Mouse (Mus musculus) B cell, adult (primary cell): ENCODE measurements around the gene Trp53rka. TPM values are rescaled to one million over a fixed set of nuclear protein-coding genes. Genes with fewer than 3 reads are reported as not detected.

Experiments used
- total RNA-seq: library from RNA; stranded (reverse); gene quantifications from 4 replicates; pipeline ENCODE4 v1.2.4, GENCODE M21; 2023; ENCODE audit not compliant: inconsistent age

Trp53rka gene
- total RNA-seq: 13.5 to 17.8 TPM (median 13.8 TPM) in 4 replicates

DNA sequence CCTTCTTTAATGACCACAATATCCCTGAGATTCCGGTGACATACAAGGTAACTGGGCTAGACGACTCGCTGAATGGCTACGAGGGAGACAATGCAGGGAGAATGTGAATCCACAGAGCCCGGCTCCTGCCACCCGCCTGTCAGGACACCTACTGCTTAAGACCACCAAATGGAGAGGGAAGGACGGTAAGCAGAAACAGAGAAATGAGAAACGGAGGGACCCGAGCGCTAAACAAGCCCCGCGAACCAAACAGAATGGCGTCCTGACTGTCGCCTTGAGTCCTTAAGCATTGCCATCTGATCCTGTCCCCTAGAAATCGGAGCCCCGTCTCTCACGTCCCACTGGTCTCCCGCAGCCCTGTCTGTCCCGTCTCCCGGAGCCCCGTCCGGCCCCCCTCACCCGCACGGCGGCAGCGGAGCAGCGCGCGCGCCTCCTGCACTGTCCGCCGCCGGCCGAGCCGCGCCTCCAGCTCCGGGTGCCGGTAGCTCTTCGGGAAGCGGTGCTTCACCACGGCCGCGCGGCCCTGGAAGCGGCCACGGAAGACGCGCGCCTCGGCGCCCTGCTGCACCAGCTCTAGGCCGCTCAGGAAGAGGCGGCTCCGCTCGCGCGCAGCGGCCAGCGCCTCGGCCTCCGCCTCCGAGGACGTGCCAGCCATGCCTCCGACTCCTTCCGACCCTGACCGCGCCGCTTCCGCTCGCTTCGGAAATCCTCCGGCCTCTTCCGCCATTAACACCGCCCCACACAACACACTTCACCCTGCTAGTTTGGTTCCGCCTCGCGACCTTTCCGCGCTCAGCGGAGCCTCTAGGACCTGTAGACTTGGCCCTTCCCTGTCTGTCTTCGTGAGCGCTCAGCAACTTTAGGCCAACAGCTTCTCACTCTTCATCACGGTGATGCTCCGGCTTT, at the start of gene Trp53rka:
TSS of gene Trp53rka (minus strand) at position 677 of the 906 bp plus-strand sequence.

DNA sequence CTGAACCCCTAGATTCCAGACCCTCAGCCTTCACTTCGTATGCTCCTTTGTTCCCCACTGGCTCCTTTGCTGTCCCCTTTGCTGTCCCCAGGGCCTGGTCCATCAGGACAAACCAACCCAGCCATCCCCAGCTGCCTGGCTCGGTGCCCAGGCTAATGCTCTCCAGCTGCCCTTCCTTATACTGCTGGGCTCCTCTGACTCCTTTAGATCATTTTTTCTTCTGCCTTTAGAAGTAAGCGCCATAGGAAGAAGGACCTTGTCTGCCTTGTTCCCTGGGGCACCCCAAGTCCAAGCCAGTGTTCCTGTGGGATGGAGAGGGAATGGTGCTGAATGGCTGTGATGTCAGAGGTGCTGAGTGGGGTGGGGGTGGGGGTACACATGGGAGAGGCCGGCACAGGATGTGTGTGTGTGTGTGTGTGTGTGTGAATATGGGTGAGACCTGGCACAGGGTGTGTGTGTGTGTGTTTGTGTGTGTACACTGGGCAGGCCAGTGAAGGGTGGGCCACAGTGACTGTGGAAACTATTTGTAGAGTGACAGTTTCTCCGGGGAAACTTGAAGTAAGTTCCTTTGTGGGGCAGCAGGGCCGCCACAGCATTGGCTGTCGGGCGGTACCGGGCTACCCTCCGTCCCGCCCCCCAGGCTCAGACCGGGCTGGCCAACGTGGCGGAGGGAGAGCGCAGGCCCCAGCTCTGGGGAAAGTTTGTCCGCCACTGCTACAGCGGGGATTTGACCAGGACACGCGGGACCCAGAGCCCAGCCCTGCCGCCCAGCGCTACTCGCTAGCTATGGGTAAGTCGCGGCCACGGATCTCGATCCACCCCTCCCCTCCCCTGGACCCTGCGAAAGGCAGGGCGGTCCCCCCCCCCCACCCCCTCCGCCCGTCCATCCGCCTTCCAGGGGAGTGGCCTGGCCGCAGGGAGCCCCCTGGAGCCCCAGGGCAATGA, 10.4 kb upstream of the Trp53rka start, which contains the start of gene Slc2a10:
TSS of gene Slc2a10 (plus strand) at position 529 of the 945 bp plus-strand sequence.

GRCm38 (mm10) chr2:165473003-165473402, 20.1 kb downstream of the Trp53rka start, which contains the start of gene Slc13a3:
Gene Slc13a3 (minus strand): TSS chr2:165473230.

Other genes starting within 250 kb of the Trp53rka start
- 58.7 to 68.9 TPM (median 66.4 TPM) in 4 replicates for gene Slc35c2, start 205.5 kb downstream of the Trp53rka start, total RNA-seq
- 31.9 to 36.5 TPM (median 34.3 TPM) in 4 replicates for gene Elmo2, start 166.8 kb downstream of the Trp53rka start, total RNA-seq
- gene Zfp663, start 124.6 kb downstream of the Trp53rka start, total RNA-seq: not detected in 4 replicates
- gene Zfp334, start 105.1 kb downstream of the Trp53rka start, total RNA-seq: not detected in 4 replicates
- not detected in 4 replicates for gene Ocstamp, start 92.9 kb downstream of the Trp53rka start, total RNA-seq
- gene Slc13a3, start 20.1 kb downstream of the Trp53rka start, total RNA-seq: 0.15 to 0.36 TPM in 2 of 4 replicates, not detected in the others
- gene Slc2a10, start 10.5 kb upstream of the Trp53rka start, total RNA-seq: not detected in 4 replicates
- gene Eya2, start 101.7 kb upstream of the Trp53rka start, total RNA-seq: 0.42 to 1.4 TPM (median 0.77 TPM) in 3 of 4 replicates, not detected in the other